Mouse (Mus musculus): ENCODE results near the gene Glrx5. TPM values are rescaled to one million over a fixed set of nuclear protein-coding genes. Genes with fewer than 3 reads are reported as not detected.

Glrx5 gene
- polyA plus RNA-seq (2014; fragmentation: Illumina TruSeq; extraction: RNeasy Lipid Tissue Mini Kit (QIAGEN cat#74804); ENCODE audit: low read depth, low replicate concordance): 26.5 TPM

DNA sequence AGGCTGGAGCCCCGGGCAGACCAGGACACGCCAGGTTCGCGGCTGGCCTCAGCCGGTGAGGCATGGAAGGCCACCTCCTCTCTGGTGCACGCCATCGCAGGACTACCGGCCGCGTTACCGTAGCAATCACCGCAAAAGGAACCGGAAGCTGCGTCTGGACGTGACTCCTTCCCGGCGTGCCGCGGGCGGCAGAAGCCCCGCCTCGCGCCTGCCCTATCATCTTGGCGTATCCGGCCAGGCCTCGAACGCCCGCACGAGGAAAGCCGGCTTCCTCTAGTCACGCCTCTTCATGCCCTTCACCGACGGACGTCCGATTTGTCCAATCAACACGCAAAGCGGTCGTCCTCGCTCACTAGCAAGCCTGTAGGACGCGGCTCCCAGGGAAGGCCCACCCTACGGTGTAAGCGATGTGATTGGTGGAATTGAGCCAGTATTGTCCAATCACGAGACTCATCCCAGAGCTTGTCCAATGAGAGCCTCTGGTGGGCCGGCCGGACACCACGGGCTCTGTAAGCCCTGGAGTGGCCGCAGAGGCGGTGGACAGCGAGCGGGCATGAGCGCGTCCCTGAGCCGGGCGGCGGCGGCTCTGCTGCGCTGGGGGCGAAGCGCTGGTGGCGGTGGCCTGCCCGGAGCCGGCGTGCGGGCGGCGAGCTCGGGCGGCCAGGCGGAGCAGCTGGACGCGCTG, at the start of gene Glrx5:
Glrx5 (plus strand) TSS at position 542 of the 685 bp plus-strand sequence.

DNA sequence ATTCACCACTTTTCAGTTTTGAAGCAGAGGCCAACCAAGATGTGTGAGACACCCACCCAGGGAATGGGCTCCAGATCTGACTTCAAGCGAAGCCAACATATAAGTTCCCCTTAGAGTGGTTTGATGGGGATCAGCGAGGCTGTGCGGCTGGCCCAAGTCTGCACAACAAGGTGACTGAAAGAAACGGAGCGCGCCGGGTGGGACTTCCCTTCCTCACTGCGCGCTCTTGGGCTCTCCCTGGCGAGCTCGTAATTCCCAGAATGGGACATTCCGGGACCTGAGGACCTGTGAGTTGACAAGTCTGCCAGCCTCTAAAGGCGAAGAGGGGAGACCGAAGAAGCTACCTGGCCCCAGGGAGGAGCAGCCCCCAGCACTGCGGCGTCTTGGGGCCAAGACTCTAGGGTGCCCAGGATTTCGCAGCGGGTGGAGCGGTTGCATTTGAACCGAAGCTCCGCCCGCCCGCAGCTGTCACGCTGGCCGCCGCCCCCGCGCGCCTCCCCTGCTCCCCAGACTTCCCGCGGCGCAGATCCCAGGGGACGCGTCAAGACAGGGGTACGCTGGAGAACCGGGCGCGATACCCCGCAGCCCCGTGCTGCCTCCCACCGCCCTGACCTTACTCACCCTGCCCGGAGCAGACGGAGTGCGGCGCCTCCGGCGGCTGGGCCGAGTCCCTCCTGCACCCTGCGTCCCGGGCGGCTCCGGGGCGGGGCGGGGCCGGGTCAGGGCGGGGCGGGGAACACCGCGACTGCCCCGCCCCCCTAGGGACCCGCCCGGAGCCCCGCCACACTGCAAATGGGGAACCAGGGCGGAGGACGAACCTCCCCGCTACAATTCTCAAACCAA, 22.9 kb upstream of the Glrx5 start, which contains the start of gene Syne3:
Syne3 (minus strand) TSS at position 440 of the 843 bp plus-strand sequence.

Other genes starting within 250 kb of the Glrx5 start
- 20.5 TPM for gene Clmn, start 167.6 kb upstream of the Glrx5 start, polyA plus RNA-seq (2014; fragmentation: Illumina TruSeq; extraction: RNeasy Lipid Tissue Mini Kit (QIAGEN cat#74804); ENCODE audit: low read depth, low replicate concordance)
- 1.2 TPM for gene Syne3, start 22.9 kb upstream of the Glrx5 start, polyA plus RNA-seq (2014; fragmentation: Illumina TruSeq; extraction: RNeasy Lipid Tissue Mini Kit (QIAGEN cat#74804); ENCODE audit: low read depth, low replicate concordance)
- gene Tcl1b2, start 113.3 kb downstream of the Glrx5 start, polyA plus RNA-seq (2014; fragmentation: Illumina TruSeq; extraction: RNeasy Lipid Tissue Mini Kit (QIAGEN cat#74804); ENCODE audit: low read depth, low replicate concordance): not detected
- not detected for gene Tcl1b1, start 127.0 kb downstream of the Glrx5 start, polyA plus RNA-seq (2014; fragmentation: Illumina TruSeq; extraction: RNeasy Lipid Tissue Mini Kit (QIAGEN cat#74804); ENCODE audit: low read depth, low replicate concordance)
- not detected for gene Tcl1b5, start 143.7 kb downstream of the Glrx5 start, polyA plus RNA-seq (2014; fragmentation: Illumina TruSeq; extraction: RNeasy Lipid Tissue Mini Kit (QIAGEN cat#74804); ENCODE audit: low read depth, low replicate concordance)
- not detected for gene Tcl1b3, start 158.4 kb downstream of the Glrx5 start, polyA plus RNA-seq (2014; fragmentation: Illumina TruSeq; extraction: RNeasy Lipid Tissue Mini Kit (QIAGEN cat#74804); ENCODE audit: low read depth, low replicate concordance)
- not detected for gene Tcl1b4, start 169.3 kb downstream of the Glrx5 start, polyA plus RNA-seq (2014; fragmentation: Illumina TruSeq; extraction: RNeasy Lipid Tissue Mini Kit (QIAGEN cat#74804); ENCODE audit: low read depth, low replicate concordance)
- gene Tcl1, start 190.1 kb downstream of the Glrx5 start, polyA plus RNA-seq (2014; fragmentation: Illumina TruSeq; extraction: RNeasy Lipid Tissue Mini Kit (QIAGEN cat#74804); ENCODE audit: low read depth, low replicate concordance): not detected

All from kidney, adult 10 weeks (tissue).